Mouse (Mus musculus) C2C12 (cell line): ENCODE measurements around the gene Akt3.

Source experiments
- CTCF ChIP-seq: IDR thresholded peaks from one replicate; pipeline ENCODE4 v1.5.1; 2011; ENCODE audit not compliant: control insufficient read depth, insufficient read depth, insufficient read length
- MAX ChIP-seq: IDR thresholded peaks from one replicate; pipeline ENCODE4 v1.6.1; 2011; ENCODE audit warnings: mild to moderate bottlenecking, control low read depth
- MYOD1 ChIP-seq: IDR thresholded peaks from one replicate; pipeline ENCODE4 v1.6.1; 2011; ENCODE audit warnings: low read depth; ENCODE audit not compliant: control insufficient read depth, insufficient read length
- MYOG ChIP-seq: IDR thresholded peaks from one replicate; pipeline ENCODE4 v1.6.1; 2011; ENCODE audit not compliant: control insufficient read depth, insufficient read length; ENCODE audit errors: extremely low read depth

GRCm38 (mm10) chr1:177165336-177165735, 92.7 kb downstream of the Akt3 start:
- TF ChIP-seq CTCF (no peak), MAX (no peak), MYOG (no peak), MYOD1 (no peak)
